Mouse (Mus musculus) forebrain, embryonic 10.5 days (tissue): ENCODE measurements around the gene Ssbp2. TPM values are rescaled to one million over a fixed set of nuclear protein-coding genes. Genes with fewer than 3 reads are reported as not detected.

Experiments
- DNase-seq: peaks from one replicate; pipeline ENCODE4 v3.0.0-alpha.2; 2017; ENCODE audit warnings: low spot score; ENCODE audit errors: extremely low spot score
- H3K27ac ChIP-seq: fragments of 300-500 bp; sonication (generic); 2 replicates; pipeline ENCODE4 v1.5.1; 2016; ENCODE audit warnings: mild to moderate bottlenecking
- H3K27me3 ChIP-seq: fragments of 300-500 bp; sonication (generic); 2 replicates; pipeline ENCODE4 v1.6.1; 2016; ENCODE audit warnings: mild to moderate bottlenecking; ENCODE audit not compliant: poor library complexity, severe bottlenecking
- H3K36me3 ChIP-seq: fragments of 300-500 bp; sonication (generic); replicated peaks from 2 replicates; pipeline ENCODE4 v1.6.1; 2016; ENCODE audit warnings: mild to moderate bottlenecking, moderate library complexity
- H3K4me1 ChIP-seq: fragments of 300-500 bp; sonication (generic); 2 replicates; pipeline ENCODE4 v1.6.1; 2016
- H3K4me3 ChIP-seq: fragments of 300-500 bp; sonication (generic); 2 replicates; pipeline ENCODE4 v1.5.1; 2016; ENCODE audit warnings: mild to moderate bottlenecking, moderate library complexity
- H3K9me3 ChIP-seq: fragments of 300-500 bp; sonication (generic); 2 replicates; pipeline ENCODE4 v1.6.1; 2016; ENCODE audit warnings: mild to moderate bottlenecking, moderate library complexity
- WGBS: fragments of 180-500 bp; shearing (Covaris S2); methylation state at CpG from one replicate; pipeline ENCODE4 v1.1.7; 2016; 5-methylcytosine and 5-hydroxymethylcytosine counted together
- polyA plus RNA-seq: library from polyadenylated mRNA; unstranded; fragments of >200 nt; fragmentation: Nextera tagmentation; extraction: Ambion mirVana; gene quantifications from 2 replicates; pipeline ENCODE4 v1.2.1, GENCODE M21; 2016

Ssbp2 gene
- polyA plus RNA-seq, 1 experiment from 2014 or later = 149 TPM

GRCm38 (mm10) chr13:91465002-91465715, 5.1 kb downstream of the Ssbp2 start:
- Histone ChIP-seq H3K27ac (no peak overlapping the region), H3K4me3 (no peak overlapping the region), H3K36me3 (0 out of 2 replicates have a peak, but pooled peaks cover 3% of the 10 kb centered on the region), H3K4me1 (peaks cover 26% of the 10 kb centered on the region), H3K9me3 (no peaks in the 10 kb centered on the region), H3K27me3 (no peaks in the 10 kb centered on the region)
- 87% methylated on average over 8 of the region's 8 CpGs for WGBS
- DNase-seq = no peak

- Histone ChIP-seq H3K9me3 (no peaks in the 10 kb centered on the region), H3K27ac (no peak overlapping the region), H3K4me3 (no peak overlapping the region), H3K27me3 (no peaks in the 10 kb centered on the region), H3K36me3 (peaks cover 3% of the 10 kb centered on the region; the same call in 1 of the 2 replicates), H3K4me1 (peaks cover 10% of the 10 kb centered on the region; the same call in 1 of the 2 replicates)
- WGBS = 87% methylated on average over 2 of the region's 2 CpGs
- DNase-seq = no peak
These were observed 11.5 kb downstream of the Ssbp2 start for GRCm38 (mm10) chr13:91471566-91471965.

GRCm38 (mm10) chr13:91471980-91472379, 11.9 kb downstream of the Ssbp2 start:
- Histone ChIP-seq H3K27me3 (no peaks in the 10 kb centered on the region), H3K36me3 (peaks cover 3% of the 10 kb centered on the region; the same call in 1 of the 2 replicates), H3K9me3 (no peaks in the 10 kb centered on the region), H3K4me3 (no peak overlapping the region), H3K4me1 (peaks cover 10% of the 10 kb centered on the region; the same call in 1 of the 2 replicates), H3K27ac (no peak overlapping the region)
- DNase-seq = no peak
- WGBS = 90% methylated on average over 2 of the region's 2 CpGs

GRCm38 (mm10) chr13:91473527-91473926, 13.4 kb downstream of the Ssbp2 start:
- Histone ChIP-seq H3K9me3 (no peaks in the 10 kb centered on the region), H3K4me3 (no peak overlapping the region), H3K27me3 (no peaks in the 10 kb centered on the region), H3K27ac (no peak overlapping the region; the same call in 1 of the 2 replicates), H3K4me1 (peaks cover 10% of the 10 kb centered on the region; the same call in 1 of the 2 replicates), H3K36me3 (peaks cover 3% of the 10 kb centered on the region; the same call in 1 of the 2 replicates)
- no peak for DNase-seq
- 82% methylated on average over 6 of the region's 6 CpGs for WGBS

DNA sequence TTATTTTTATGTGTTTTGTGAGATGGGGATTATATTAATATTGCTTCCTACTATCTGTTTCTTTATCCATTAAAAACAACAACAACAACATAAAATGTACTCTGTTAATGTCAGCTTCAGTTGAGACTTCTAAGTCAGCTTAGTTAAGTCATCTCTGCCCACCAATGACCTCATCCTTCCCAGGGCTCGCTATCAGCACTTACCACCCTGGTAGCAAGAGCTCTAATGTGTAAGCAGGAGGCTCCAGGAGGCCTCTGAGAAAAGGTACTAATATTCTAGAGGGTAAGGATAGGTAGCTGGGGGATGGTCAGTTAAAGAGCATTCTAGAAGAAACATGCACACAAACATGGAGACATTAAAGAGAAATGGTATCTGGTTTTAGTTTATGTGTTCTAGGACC, 13.9 kb downstream of the Ssbp2 start:
- Histone ChIP-seq H3K36me3 (no peaks in the 10 kb centered on the region; the same call in 1 of the 2 replicates), H3K27ac (no peak overlapping the region), H3K4me1 (peaks cover 10% of the 10 kb centered on the region; the same call in 1 of the 2 replicates), H3K4me3 (no peak overlapping the region), H3K9me3 (no peaks in the 10 kb centered on the region), H3K27me3 (no peaks in the 10 kb centered on the region)
- DNase-seq = no peak
- WGBS = 67% methylated on average over 1 of the region's 1 CpGs

- no peaks in the 10 kb centered on the region for H3K27me3 ChIP-seq
- DNase-seq = no peak
- H3K27ac ChIP-seq = no peak overlapping the region
- H3K9me3 ChIP-seq = no peaks in the 10 kb centered on the region
- H3K36me3 ChIP-seq = peaks cover 5% of the 10 kb centered on the region; the same call in 1 of the 2 replicates
- H3K4me3 ChIP-seq = no peak overlapping the region
- H3K4me1 ChIP-seq = peaks cover 10% of the 10 kb centered on the region; the same call in 1 of the 2 replicates
These were observed 15.8 kb downstream of the Ssbp2 start for GRCm38 (mm10) chr13:91475888-91476287.

GRCm38 (mm10) chr13:91476596-91477100, 16.6 kb downstream of the Ssbp2 start:
- WGBS = 91% methylated on average over 1 of the region's 1 CpGs
- peaks cover 5% of the 10 kb centered on the region; the same call in 1 of the 2 replicates for H3K36me3 ChIP-seq
- H3K9me3 ChIP-seq = no peaks in the 10 kb centered on the region
- no peak overlapping the region for H3K27ac ChIP-seq
- DNase-seq = no peak
- H3K4me3 ChIP-seq = no peak overlapping the region
- H3K4me1 ChIP-seq = peaks cover 7% of the 10 kb centered on the region; the same call in 1 of the 2 replicates
- no peaks in the 10 kb centered on the region for H3K27me3 ChIP-seq

- Histone ChIP-seq H3K4me3 (no peak overlapping the region), H3K27me3 (no peaks in the 10 kb centered on the region), H3K9me3 (no peaks in the 10 kb centered on the region), H3K27ac (no peak overlapping the region), H3K4me1 (peaks cover 5% of the 10 kb centered on the region; the same call in 1 of the 2 replicates), H3K36me3 (peaks cover 5% of the 10 kb centered on the region; the same call in 1 of the 2 replicates)
- no peak for DNase-seq
- 65% methylated on average over 3 of the region's 4 CpGs for WGBS
These were observed 17.9 kb downstream of the Ssbp2 start for GRCm38 (mm10) chr13:91478011-91478410.

- no peak for DNase-seq
- Histone ChIP-seq H3K36me3 (peaks cover 5% of the 10 kb centered on the region; the same call in 1 of the 2 replicates), H3K27ac (no peak overlapping the region), H3K4me3 (no peak overlapping the region), H3K27me3 (no peaks in the 10 kb centered on the region), H3K9me3 (no peaks in the 10 kb centered on the region), H3K4me1 (no peaks in the 10 kb centered on the region)
- WGBS = 97% methylated on average over 1 of the region's 1 CpGs
These were observed 24.2 kb downstream of the Ssbp2 start for GRCm38 (mm10) chr13:91484303-91484702.

DNA sequence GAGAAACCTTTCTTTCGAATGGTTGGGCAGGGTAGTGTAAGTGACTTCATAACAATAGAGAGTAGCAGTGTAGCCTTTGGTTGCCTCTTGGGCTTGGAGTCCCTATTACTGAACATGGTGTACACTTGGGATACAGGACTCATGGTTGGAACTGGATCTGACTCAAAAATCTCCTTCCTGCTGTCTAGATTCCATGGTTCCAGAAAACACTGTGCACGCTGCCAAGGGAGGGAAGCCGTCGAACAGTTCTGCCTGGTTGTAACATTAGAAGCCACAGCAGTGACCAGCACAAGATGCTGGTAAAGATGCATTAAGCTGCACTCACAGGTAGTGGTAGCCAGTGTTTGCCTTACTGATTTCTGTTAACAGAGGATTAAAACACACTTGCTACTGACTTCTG, 32.0 kb downstream of the Ssbp2 start:
- H3K4me1 ChIP-seq = no peaks in the 10 kb centered on the region
- H3K27ac ChIP-seq = no peak overlapping the region
- no peak overlapping the region for H3K4me3 ChIP-seq
- no peak for DNase-seq
- H3K27me3 ChIP-seq = no peaks in the 10 kb centered on the region
- peaks cover 13% of the 10 kb centered on the region for H3K36me3 ChIP-seq
- WGBS = 95% methylated on average over 4 of the region's 4 CpGs
- no peaks in the 10 kb centered on the region for H3K9me3 ChIP-seq

- Histone ChIP-seq H3K4me3 (no peak overlapping the region), H3K36me3 (peaks cover 30% of the 10 kb centered on the region), H3K9me3 (peaks cover 3% of the 10 kb centered on the region; the same call in 1 of the 2 replicates), H3K4me1 (peaks cover 7% of the 10 kb centered on the region; the same call in 1 of the 2 replicates), H3K27ac (no peak overlapping the region), H3K27me3 (no peaks in the 10 kb centered on the region)
- 90% methylated on average over 3 of the region's 3 CpGs for WGBS
- no peak for DNase-seq
These were observed 37.0 kb downstream of the Ssbp2 start for GRCm38 (mm10) chr13:91497055-91497454.

DNA sequence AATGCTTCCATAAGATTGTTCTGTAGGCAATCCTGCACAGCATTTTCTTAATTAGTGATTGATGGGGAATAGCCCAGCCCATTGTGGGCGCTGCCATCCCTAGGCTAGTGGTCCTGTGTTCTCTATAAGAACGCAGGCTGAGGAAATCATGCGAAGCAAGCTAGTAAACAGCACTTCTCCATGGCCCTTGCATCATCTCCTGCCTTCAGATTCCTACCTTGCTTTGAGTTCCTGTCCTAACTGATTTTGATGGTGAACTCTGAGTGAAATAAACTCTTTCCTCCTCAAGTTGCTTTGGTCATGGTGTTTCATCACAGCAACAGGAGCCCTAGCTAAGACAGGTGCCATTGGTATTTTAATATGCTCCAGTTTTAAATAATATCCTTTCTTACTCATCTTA, 41.7 kb downstream of the Ssbp2 start:
- WGBS = 93% methylated on average over 3 of the region's 3 CpGs
- Histone ChIP-seq H3K36me3 (peaks cover 20% of the 10 kb centered on the region), H3K4me3 (no peak overlapping the region), H3K27me3 (no peaks in the 10 kb centered on the region), H3K9me3 (peaks cover 3% of the 10 kb centered on the region; the same call in 1 of the 2 replicates), H3K4me1 (peaks cover 7% of the 10 kb centered on the region; the same call in 1 of the 2 replicates), H3K27ac (no peak overlapping the region)
- DNase-seq = no peak
